Mouse (Mus musculus): ENCODE data around the gene Hat1.

- no peak for TF ChIP-seq CTCF (conservative IDR thresholded peaks at IDR 0.05 in 1 of 2, IDR thresholded peaks at IDR 0.05 in 1 of 2; ENCODE audit: low read depth in 2 of 2, low read length in 2 of 2)
- TF ChIP-seq E2F4 (IDR thresholded peaks at IDR 0.05; ENCODE audit: insufficient replicate concordance, low read depth, low read length), result no peak
- TF ChIP-seq USF1 (IDR thresholded peaks at IDR 0.05; ENCODE audit: low read depth, low read length), result no peak
- no peak for TF ChIP-seq ZMIZ1 (IDR thresholded peaks at IDR 0.05; ENCODE audit: low read depth, low read length)
- no peak for TF ChIP-seq JUN (IDR thresholded peaks at IDR 0.05; ENCODE audit: insufficient read depth, low read depth, low read length)
- TF ChIP-seq POLR2A (IDR thresholded peaks at IDR 0.05; ENCODE audit: low read depth, low read length), result no peak
- no peak for TF ChIP-seq JUND (conservative IDR thresholded peaks at IDR 0.05; ENCODE audit: low read depth, low read length)
- TF ChIP-seq MAZ (IDR thresholded peaks at IDR 0.05; ENCODE audit: low read depth, low read length), result no peak
- no peak for TF ChIP-seq HCFC1 (IDR thresholded peaks at IDR 0.05; ENCODE audit: low read depth, low read length)
Measured at GRCm38 (mm10) chr2:71340126-71340525, 48.6 kb upstream of the Hat1 start.
